Mouse (Mus musculus) C2C12 (cell line): ENCODE measurements at regions not wholly inside any gene's neighbourhood (a gene's known extent, or its start where the extent isn't known, plus 50 kb on each side); places are given as distances from the start of the nearest gene placed in this dataset.

Source experiments
- CTCF ChIP-seq: IDR thresholded peaks from one replicate; pipeline ENCODE4 v1.5.1; 2011; ENCODE audit not compliant: control insufficient read depth, insufficient read depth, insufficient read length
- FOSL1 ChIP-seq: IDR thresholded peaks from one replicate; pipeline ENCODE4 v1.8.0; 2011; ENCODE audit warnings: mild to moderate bottlenecking, low read length; ENCODE audit not compliant: poor library complexity, insufficient read depth, severe bottlenecking
- MAX ChIP-seq: IDR thresholded peaks from one replicate; pipeline ENCODE4 v1.6.1; 2011; ENCODE audit warnings: mild to moderate bottlenecking, control low read depth
- MYOD1 ChIP-seq: IDR thresholded peaks from one replicate; pipeline ENCODE4 v1.6.1; 2011; ENCODE audit warnings: low read depth; ENCODE audit not compliant: control insufficient read depth, insufficient read length
- MYOG ChIP-seq: IDR thresholded peaks from one replicate; pipeline ENCODE4 v1.6.1; 2011; ENCODE audit not compliant: control insufficient read depth, insufficient read length; ENCODE audit errors: extremely low read depth
- USF1 ChIP-seq: IDR thresholded peaks from one replicate; pipeline ENCODE4 v1.6.1; 2011; ENCODE audit warnings: low read depth, mild to moderate bottlenecking, control low read depth, moderate library complexity

DNA sequence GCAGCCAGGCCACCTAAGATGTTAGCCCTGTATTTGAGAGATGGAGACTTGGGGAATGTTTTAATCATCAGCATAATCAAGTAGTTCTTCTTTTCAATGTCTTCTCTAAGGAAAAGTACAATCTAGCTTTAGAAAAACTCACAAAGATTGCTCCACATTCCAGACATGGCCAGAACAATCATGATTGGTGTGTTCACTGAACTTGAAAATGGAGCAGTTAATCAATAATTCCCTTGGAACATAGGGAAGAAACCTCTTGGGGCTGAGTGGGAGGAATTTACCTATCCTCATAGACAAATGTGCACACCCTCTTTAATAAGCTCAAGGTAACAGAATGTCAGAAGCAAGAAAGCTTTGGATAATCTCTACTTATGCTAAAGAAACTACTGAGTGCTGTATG, 67.7 kb upstream of the Foxq1 start:
- TF ChIP-seq CTCF (no peak), USF1 (no peak), MYOG (no peak), FOSL1 (no peak), MYOD1 (no peak), MAX (no peak)
